8 mouse cellular contexts compared by ENCODE assay signal in the genomic region with DNA sequence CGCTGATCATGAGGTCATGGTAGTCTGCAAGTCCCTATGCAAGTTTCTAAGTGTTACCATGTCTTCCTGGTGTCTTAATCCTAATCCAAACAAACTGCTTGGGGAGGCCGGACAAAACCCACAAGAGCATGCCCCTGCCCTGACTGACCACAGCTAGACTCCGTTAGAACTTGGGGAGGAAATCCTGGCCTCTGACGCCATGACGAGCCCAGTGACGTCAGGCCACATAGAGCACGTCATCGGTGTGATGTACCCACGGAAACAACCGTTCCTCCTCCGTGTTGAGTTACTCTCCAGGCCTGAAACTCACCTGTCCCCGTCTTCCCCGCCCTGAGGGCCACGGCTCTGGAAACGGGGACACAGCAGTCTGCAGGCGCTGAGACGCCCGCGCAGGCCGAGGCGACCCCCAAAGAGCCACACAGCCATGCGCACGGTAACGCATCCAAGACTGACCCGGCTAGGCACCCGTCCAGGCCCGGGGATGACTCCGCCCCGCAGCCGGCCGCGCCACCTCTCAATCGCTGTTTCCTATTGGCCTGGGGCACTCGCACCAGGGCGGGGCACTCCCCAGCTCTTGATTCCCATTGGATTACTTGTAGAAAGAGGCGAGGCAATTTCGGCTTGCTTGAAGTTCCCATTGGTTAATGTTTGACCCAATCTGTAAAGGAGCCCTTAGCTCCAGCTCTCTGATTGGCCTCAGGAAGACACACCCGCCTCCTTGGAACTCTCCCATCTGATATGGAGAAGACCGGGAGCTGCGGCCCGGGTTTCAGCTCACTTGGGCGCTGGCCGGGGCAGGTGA. TPM values are rescaled to one million over a fixed set of nuclear protein-coding genes. Genes with fewer than 3 reads are reported as not detected.
DNase-seq lines count a peak whose midpoint lies in the region; ATAC-seq lines count a peak whose summit lies in the region.

A gene (minus strand): TSS at position 495 of the 802 bp plus-strand sequence.
A gene (plus strand): TSS at position 704 of the 802 bp plus-strand sequence.

- peak; percentile 97 for ATAC-seq in megakaryocyte progenitor cell, adult 5-6 weeks (replicated peaks; ENCODE audit: poor library complexity)

- DNase-seq in adipocyte (ENCODE audit: low spot score): peak; percentile 99
- DNase-seq in embryo, embryonic 10 days (ENCODE audit: low spot score): peak; percentile 97
- peak; percentile 98 for DNase-seq in gastrocnemius, postnatal 10 days
- peak; percentile 98 for DNase-seq in induced T-regulatory cell, adult 2 months (ENCODE audit: low read depth)
- peak; percentile 98 to 99 for DNase-seq in left cerebral cortex, adult 9 months (ENCODE audit: low spot score in 2 of 2)
- peak; percentile 99 for DNase-seq in right cerebral cortex, postnatal 14 days
- DNase-seq in urinary bladder, postnatal 36 days (ENCODE audit: low spot score in 2 of 2): peak; percentile 96 to 98

RNA-seq across cellular contexts. Expression of the first gene that starts in this region (rescaled TPM):
- total RNA-seq in gastrocnemius, postnatal 10 days (2021): 10 to 100 TPM; 10.4 to 11.0 TPM
- total RNA-seq in megakaryocyte progenitor cell, adult 5-6 weeks (2015): 5.6 and 8.2 TPM in 2 replicates
- 14.4 and 20.6 TPM in 2 replicates for total RNA-seq in megakaryocyte progenitor cell, adult 5-6 weeks (2017)

RNA-seq across cellular contexts. Expression of the second gene that starts in this region (rescaled TPM):
- total RNA-seq in gastrocnemius, postnatal 10 days (2021): 10 to 100 TPM; 13.8 to 15.1 TPM
- total RNA-seq in megakaryocyte progenitor cell, adult 5-6 weeks (2015): 3.2 and 7.0 TPM in 2 replicates
- 8.1 and 8.6 TPM in 2 replicates for total RNA-seq in megakaryocyte progenitor cell, adult 5-6 weeks (2017)

Comparison
In these comparisons a context has a peak if more than half of its experiments do, and no peak if none do; other contexts are left out.
1. Peak in every context shown above with its lines: DNase-seq and ATAC-seq.